Mouse (Mus musculus): ENCODE results near the gene Sec14l4.
A peak's percentile ranks its signal among the peaks of the same experiment; 100 is the strongest.

GRCm38 (mm10) chr11:4001603-4002002 is 29.7 kb upstream of the Sec14l4 start:
- TF ChIP-seq POLR2A (IDR thresholded peaks at IDR 0.05; ENCODE audit: insufficient read depth, low read length) (no peak), CTCF (IDR thresholded peaks at IDR 0.05; ENCODE audit: low read depth, low read length) (peak; percentile 86), EP300 (IDR thresholded peaks at IDR 0.05; ENCODE audit: insufficient read depth, low read depth, low read length) (no peak)
